Mouse (Mus musculus): ENCODE data around the gene Themis3. TPM values are rescaled to one million over a fixed set of nuclear protein-coding genes. Genes with fewer than 3 reads are reported as not detected.

Gene Themis3
- total RNA-seq, 2 experiments from 2014 or later, result not detected

Other genes with a start within 250 kb of the Themis3 start
- gene Mtcl1, start 144.9 kb downstream of the Themis3 start, total RNA-seq (2021), result 1 to 10 TPM; 4.4 to 6.3 TPM
- gene Rab12, start 74.9 kb downstream of the Themis3 start, total RNA-seq (2021), result 100 to 1,000 TPM; 231 to 233 TPM